Mouse (Mus musculus) small intestine, adult 2 months (tissue): ENCODE data around the gene Hmox2.

ENCODE experiments used
- CTCF ChIP-seq: fragments of 200-500 bp; IDR thresholded peaks from 2 replicates; pipeline ENCODE4 v1.5.1; 2012; ENCODE audit warnings: low read depth, mild to moderate bottlenecking, control low read depth, inconsistent platforms, low read length, moderate library complexity, mixed read lengths; ENCODE audit not compliant: insufficient replicate concordance, insufficient read length; ENCODE audit errors: extremely low read depth
- POLR2A ChIP-seq: fragments of 200-500 bp; IDR thresholded peaks from 2 replicates; pipeline ENCODE4 v1.6.1; 2012; ENCODE audit warnings: low read depth, mild to moderate bottlenecking, control low read depth, inconsistent platforms, low read length, moderate library complexity

DNA sequence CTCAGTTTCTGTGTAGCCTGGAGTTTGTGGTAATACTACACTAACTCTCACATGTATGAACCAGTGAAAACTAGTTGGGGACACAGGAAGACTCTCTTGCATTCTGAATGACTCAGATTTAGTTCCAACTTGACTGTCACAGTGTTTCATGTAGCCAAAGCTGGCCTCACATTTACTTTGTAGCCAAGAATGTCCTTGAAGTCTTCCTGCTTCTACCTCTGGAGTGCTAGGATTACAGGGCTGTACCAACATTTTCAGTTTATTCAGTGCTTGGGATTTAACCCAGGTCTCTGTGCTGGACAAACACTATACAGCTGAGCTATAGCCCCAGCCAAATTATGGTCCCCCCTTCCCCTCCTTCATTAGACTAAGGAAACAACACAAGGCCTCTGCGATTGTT is 16.0 kb downstream of the Hmox2 start:
- TF ChIP-seq POLR2A: no peak
- no peak for TF ChIP-seq CTCF
